Comparison of ENCODE assay signal across 17 mouse cellular contexts in the genomic region with DNA sequence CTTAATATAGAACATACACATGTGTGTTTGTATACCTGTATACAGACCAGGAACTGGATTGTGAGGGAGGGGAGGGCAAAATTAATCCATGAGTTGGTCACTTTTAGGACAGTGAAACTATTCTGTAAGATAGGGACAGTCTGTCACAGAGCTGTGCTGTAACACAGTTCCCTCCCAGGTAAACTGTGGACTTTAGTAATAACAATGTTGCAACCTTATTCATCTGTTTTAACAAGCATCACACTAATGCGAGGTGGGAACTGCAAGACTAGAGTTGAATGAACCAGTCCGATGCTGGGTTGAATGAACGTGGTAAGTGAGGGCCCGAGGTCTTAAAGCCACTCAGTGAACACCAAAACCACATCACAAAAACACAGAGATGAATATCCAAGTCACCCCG.
"Had no signal": no experiment of that assay in that cellular context is flagged by ENCODE, and none has a peak within 500 bp of the region (broad histone marks: within the 10 kb centered on the region; RNA-seq: fewer than 3 reads in every experiment).

No protein-coding gene starts in this region.

- H3K9ac ChIP-seq: lung, embryonic 15.5 days; midbrain, embryonic 13.5 days; midbrain, embryonic 15.5 days; neural tube, embryonic 12.5 days; stomach, embryonic 15.5 days had no signal

- H3K4me3 ChIP-seq: lung, embryonic 15.5 days; megakaryocyte, embryonic 14.5 days; midbrain, embryonic 13.5 days; midbrain, embryonic 15.5 days; neural tube, embryonic 12.5 days; stomach, embryonic 15.5 days had no signal

- ATAC-seq: lung, postnatal 0 days; midbrain, embryonic 13.5 days; midbrain, embryonic 15.5 days had no signal

- DNase-seq: lung, adult 2 months; lung, postnatal 14 days; lung, postnatal 36 days; right cerebral cortex, postnatal 14 days; thymus, adult 2 months; thymus, postnatal 25 days; thymus, postnatal 4 days had no signal

- H3K27ac ChIP-seq: lung, embryonic 15.5 days; macrophage; midbrain, embryonic 13.5 days; midbrain, embryonic 15.5 days; neural tube, embryonic 12.5 days; stomach, embryonic 15.5 days; stomach, postnatal 0 days had no signal

- H3K36me3 ChIP-seq: lung, embryonic 15.5 days; midbrain, embryonic 13.5 days; midbrain, embryonic 15.5 days; neural tube, embryonic 12.5 days; stomach, embryonic 15.5 days had no signal

- H3K9me3 ChIP-seq: lung, embryonic 15.5 days; megakaryocyte, embryonic 14.5 days; midbrain, embryonic 13.5 days; midbrain, embryonic 15.5 days; neural tube, embryonic 12.5 days; stomach, embryonic 15.5 days had no signal

- H3K4me2 ChIP-seq: lung, embryonic 15.5 days; midbrain, embryonic 11.5 days; midbrain, embryonic 13.5 days; midbrain, embryonic 15.5 days; neural tube, embryonic 12.5 days; stomach, embryonic 15.5 days had no signal

- H3K27me3 ChIP-seq: lung, embryonic 15.5 days; megakaryocyte, embryonic 14.5 days; midbrain, embryonic 13.5 days; midbrain, embryonic 15.5 days; neural tube, embryonic 12.5 days; stomach, embryonic 15.5 days had no signal
